Mouse (Mus musculus) heart, adult 8-10 months (tissue): ENCODE results near the gene Olfr921. TPM values are rescaled to one million over a fixed set of nuclear protein-coding genes. Genes with fewer than 3 reads are reported as not detected.

ENCODE experiments used
- DNase-seq: peaks from one replicate; pipeline ENCODE4 v3.0.0; 2022; ENCODE audit warnings: low spot score
- total RNA-seq, 4 experiments: library from RNA; stranded (reverse); gene quantifications; 2 replicates each; pipeline ENCODE4 v1.2.4; 2022

Olfr921 gene
- not detected for total RNA-seq

GRCm38 (mm10) chr9:38772768-38773167, at the start of gene Olfr921:
TSS of gene Olfr921 (plus strand) at chr9:38773068.
- no peak for DNase-seq

- DNase-seq, result no peak
Observed at GRCm38 (mm10) chr9:38724044-38724443, 48.8 kb upstream of the Olfr921 start.

GRCm38 (mm10) chr9:38728218-38728617, 44.6 kb upstream of the Olfr921 start:
- DNase-seq, result no peak

DNA sequence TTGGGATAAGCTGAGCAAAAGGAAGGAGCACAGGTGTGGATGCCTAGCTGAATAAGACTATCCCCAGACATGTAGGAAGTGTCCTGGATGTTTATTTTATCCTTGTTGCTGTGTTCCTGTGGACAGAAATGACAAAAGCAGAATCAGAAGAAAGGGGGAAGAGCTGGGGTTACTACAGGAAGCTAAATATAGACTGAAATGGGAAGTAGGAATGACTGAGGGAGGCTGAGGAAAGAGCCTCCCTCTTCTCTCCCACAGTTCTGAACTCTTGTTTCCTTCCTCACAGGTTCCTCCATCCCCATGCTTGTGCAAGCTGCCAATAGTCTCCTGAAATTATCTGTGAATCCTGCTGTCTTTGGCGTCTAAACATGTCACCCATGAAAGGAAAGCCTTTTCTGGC, 31.5 kb upstream of the Olfr921 start:
- DNase-seq, result no peak

DNA sequence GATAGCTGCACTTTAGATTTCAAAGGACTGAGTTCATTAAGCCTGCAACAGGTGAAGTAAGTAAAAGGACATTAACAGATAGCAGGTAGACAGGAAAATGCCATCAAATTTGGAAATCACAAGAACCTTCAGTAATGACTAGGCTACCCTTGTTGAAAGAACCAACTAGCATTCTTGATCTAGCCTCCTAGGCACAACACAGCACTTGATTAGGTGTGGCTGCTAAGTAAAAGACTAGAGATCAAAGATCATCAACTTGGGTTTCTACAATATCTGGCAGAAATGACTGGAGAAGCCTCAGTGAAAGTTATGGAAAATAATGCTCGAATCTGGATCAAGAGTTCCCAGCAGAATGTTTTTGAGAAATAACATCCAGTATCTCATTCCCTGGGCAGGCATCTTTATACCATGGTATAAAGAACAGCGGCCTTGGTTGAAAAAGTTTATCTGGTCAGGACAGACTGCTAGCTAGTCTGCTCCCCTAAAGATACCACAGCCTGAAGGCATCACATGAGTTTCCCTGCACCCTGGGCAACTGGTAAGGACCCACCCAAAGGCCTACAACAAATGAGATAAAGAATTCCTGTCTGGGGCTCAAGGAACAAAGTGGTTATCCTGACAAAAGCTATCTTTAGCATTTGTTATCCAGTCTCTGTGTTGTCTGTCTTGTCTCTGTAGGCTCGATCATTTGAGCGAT, 28.1 kb upstream of the Olfr921 start:
- no peak for DNase-seq

- DNase-seq, result no peak
Observed at GRCm38 (mm10) chr9:38751999-38752398, 20.9 kb upstream of the Olfr921 start, which contains the start of gene Olfr920. TSS of gene Olfr920 (plus strand) at chr9:38752299.

- DNase-seq, result no peak
Observed at GRCm38 (mm10) chr9:38792689-38793088, 19.8 kb downstream of the Olfr921 start.

DNA sequence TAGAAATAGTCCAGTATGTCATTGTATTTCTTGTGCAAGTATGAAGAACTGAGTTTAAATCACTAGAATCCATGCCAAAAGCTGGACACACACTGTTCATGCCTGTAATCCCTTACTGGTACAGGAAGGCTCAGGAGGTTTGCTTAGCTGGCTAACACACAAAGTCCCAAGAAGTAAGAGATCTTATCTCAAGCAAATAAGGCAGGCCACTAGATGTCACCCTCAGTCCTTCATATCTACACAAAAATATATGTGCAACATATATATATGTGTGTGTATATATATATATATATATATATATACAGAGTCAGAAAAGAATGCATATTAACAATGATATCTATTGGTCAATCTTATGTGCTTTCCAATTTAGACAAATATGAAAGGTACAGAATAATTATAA, 32.8 kb downstream of the Olfr921 start:
- DNase-seq, result no peak

GRCm38 (mm10) chr9:38814314-38814713, 41.4 kb downstream of the Olfr921 start, which contains the start of gene Olfr922:
TSS of gene Olfr922 (plus strand) at chr9:38814614.
- no peak for DNase-seq

DNA sequence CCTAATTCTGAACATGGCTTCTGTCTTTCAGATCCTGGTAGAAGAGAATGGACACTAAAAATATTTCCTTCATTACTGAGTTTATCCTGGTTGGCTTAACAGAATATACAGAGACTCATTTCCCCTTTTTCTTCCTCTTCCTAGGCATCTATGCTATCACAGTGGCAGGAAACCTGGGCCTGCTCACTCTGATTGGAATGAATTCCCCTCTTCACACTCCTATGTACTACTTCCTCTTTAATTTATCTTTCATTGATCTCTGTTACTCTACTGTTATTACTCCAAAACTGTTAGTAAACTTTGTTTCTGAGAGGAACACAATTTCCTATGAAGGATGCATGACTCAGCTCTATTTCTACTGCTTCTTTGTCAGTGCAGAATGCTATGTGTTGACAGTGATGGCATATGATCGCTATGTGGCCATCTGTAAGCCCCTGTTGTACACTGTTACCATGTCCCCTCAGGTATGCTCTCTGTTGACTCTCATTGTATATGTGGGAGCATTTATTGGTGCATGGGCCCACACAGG, 42.7 kb downstream of the Olfr921 start:
- no peak for DNase-seq

GRCm38 (mm10) chr9:38826245-38826644, 53.4 kb downstream of the Olfr921 start, which contains the start of gene Olfr923:
TSS of gene Olfr923 (plus strand) at chr9:38826545.
- DNase-seq, result no peak

Other genes with a start within 250 kb of the Olfr921 start
- not detected for gene Olfr910, start 235.2 kb upstream of the Olfr921 start, total RNA-seq
- not detected for gene Olfr912, start 192.9 kb upstream of the Olfr921 start, total RNA-seq
- not detected for gene Olfr913, start 180.3 kb upstream of the Olfr921 start, total RNA-seq
- gene Olfr914, start 168.0 kb upstream of the Olfr921 start, total RNA-seq, result not detected
- gene Olfr916, start 113.2 kb upstream of the Olfr921 start, total RNA-seq, result not detected
- gene Olfr917, start 107.2 kb upstream of the Olfr921 start, total RNA-seq, result not detected
- gene Olfr918, start 98.5 kb upstream of the Olfr921 start, total RNA-seq, result not detected
- gene Olfr919, start 69.4 kb upstream of the Olfr921 start, total RNA-seq, result not detected
- 10 to 100 TPM; 18.4 to 25.0 (median 22.9) TPM for gene Vwa5a, start 54.8 kb upstream of the Olfr921 start, total RNA-seq
- gene Olfr920, start 20.8 kb upstream of the Olfr921 start, total RNA-seq, result under 1 TPM in 3 of 4 experiments, not detected in 1; 0.09 to 0.16 (median 0.13) TPM
- gene Olfr922, start 41.5 kb downstream of the Olfr921 start, total RNA-seq, result not detected
- gene Olfr923, start 53.5 kb downstream of the Olfr921 start, total RNA-seq, result not detected
- gene Olfr924, start 71.4 kb downstream of the Olfr921 start, total RNA-seq, result not detected
- not detected for gene Olfr26, start 82.0 kb downstream of the Olfr921 start, total RNA-seq
- not detected for gene Olfr926, start 104.1 kb downstream of the Olfr921 start, total RNA-seq
- gene Olfr930, start 156.7 kb downstream of the Olfr921 start, total RNA-seq, result not detected
- not detected for gene Olfr933, start 199.2 kb downstream of the Olfr921 start, total RNA-seq
- not detected for gene Olfr934, start 215.2 kb downstream of the Olfr921 start, total RNA-seq
- gene Olfr935, start 226.6 kb downstream of the Olfr921 start, total RNA-seq, result not detected